Mouse (Mus musculus) spleen, adult 2 months (tissue): ENCODE results near the gene Rhbdf2.

ENCODE experiments used
- CTCF ChIP-seq: fragments of 200-500 bp; IDR thresholded peaks from 2 replicates; pipeline ENCODE4 v1.5.1; 2011; ENCODE audit warnings: mild to moderate bottlenecking, inconsistent platforms; ENCODE audit not compliant: insufficient read depth, insufficient read length, insufficient replicate concordance; ENCODE audit errors: extremely low read depth
- POLR2A ChIP-seq: fragments of 200-500 bp; IDR thresholded peaks from 2 replicates; pipeline ENCODE4 v1.6.1; 2011; ENCODE audit warnings: low read depth, low read length, inconsistent platforms

DNA sequence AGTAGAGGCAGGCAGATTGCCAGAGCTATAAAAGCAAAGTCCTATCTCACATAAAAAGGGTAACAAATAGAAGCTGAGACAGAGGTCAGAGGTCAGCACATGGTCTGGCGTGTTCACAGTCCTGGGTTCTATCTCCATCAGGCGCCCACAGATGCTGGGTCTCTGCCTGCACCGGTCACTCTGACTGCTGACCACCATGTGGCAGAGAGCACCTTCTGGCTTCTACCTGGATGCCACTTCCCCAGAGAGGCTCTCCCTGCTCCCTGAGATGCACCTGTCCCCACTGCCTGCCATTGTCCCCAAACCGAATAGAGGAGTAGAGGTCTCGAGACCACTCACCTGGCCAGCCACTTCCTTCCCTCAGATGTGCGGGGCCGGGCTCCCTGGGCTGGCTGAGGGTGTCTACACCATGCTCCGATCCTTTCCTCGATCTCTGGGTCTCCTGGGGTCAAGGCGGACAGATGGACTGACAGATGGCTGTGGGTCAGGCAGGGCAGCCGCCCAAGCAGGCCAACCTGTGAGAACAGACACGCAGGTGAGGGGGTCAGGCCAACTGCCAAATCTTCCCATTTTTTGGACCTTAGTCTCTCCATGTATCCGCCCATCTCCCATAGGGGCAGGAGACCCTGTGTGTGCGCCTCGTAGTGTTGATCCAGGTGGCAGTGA is 16.7 kb downstream of the Rhbdf2 start:
- TF ChIP-seq CTCF (no peak), POLR2A (no peak)
